Mouse (Mus musculus): Measurements from ENCODE around the gene Psme3.

Gene Psme3

GRCm38 (mm10) chr11:101353436-101353835 lies 37.4 kb downstream of the Psme3 start:
- no peak for DNase-seq (ENCODE audit: low read depth)

DNA sequence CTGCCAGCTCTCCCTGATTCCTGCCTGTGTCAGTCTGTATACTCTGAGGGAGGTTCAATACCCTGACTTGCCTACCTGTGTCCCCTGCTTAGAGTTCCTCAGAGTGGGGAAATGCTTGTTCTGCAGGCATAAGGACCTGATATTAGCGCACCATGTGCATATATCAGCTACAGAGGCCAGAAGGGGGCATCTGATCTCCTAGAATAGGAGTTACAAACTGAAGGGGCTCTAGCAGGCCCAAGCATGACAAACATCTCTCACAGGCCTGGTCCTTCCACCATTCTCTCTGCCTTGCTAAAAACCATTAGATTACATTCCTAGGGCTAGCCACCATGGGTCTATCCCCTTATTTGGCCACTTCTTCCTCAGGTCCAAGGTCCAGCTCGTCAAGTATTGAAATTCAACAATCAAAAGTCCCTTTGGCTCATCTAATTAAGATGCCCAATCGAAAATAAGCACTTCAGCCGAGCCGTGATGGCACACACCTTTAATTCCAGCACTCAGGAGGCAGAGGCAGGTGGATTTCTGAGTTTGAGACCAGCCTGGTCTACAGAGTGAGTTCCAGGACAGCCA lies 38.5 kb downstream of the Psme3 start:
- DNase-seq (ENCODE audit: low read depth), result no peak

- DNase-seq (ENCODE audit: low read depth), result no peak
Measured at GRCm38 (mm10) chr11:101355916-101356315, 39.9 kb downstream of the Psme3 start.

DNA sequence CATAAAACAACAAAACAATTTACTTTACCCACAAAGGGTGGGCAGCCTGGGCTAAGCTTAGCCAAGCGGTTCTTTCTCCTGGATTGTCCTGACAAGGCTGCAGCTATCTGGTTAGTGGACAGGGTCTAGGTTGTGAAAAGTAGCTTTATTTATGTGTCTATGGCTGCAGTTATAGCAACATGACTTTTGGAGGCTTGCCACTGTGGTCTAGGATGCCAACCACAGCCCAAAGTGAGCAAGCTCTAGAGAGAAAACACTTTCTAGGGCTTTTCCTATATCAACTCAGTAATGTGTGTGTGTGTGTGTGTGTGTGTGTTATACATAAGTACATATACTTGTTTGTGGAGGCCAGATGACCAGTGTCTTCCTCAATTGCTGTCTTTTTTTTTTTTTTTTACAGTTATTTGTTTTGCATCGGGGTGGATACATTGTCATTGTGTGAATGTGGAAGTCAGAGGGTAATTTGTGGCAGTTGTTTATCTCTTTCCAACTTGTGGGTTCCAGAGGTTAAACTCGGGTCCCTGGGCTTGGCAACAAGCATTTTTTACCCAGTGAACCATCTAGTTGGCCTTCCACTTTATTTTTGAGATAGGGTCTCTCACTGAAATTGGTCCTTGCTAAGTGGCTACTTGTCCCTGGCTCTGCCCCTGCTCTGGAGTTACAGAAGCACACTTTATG lies 41.6 kb downstream of the Psme3 start:
- peak; percentile 17 for DNase-seq (ENCODE audit: low read depth)

DNA sequence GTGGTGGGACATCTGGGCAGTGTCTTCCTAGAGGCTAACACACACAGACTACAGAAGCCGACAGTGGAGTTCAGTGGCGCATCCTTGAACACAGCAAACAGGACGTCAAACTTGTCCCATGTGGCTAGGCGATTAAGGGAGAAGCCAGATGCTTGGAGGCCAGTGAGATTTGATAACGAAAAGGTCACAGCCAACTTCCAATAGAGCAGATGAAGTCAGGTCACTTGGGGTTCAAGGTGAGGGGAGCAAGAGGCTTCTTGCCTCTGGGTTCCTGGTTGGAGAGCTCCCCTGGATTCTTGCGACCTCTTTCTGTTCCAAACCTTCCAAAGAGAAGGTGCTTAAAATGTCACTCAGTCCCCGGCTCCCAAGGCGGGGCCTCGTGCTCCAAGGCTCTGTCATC lies 43.8 kb downstream of the Psme3 start:
- no peak for DNase-seq (ENCODE audit: low read depth)

DNA sequence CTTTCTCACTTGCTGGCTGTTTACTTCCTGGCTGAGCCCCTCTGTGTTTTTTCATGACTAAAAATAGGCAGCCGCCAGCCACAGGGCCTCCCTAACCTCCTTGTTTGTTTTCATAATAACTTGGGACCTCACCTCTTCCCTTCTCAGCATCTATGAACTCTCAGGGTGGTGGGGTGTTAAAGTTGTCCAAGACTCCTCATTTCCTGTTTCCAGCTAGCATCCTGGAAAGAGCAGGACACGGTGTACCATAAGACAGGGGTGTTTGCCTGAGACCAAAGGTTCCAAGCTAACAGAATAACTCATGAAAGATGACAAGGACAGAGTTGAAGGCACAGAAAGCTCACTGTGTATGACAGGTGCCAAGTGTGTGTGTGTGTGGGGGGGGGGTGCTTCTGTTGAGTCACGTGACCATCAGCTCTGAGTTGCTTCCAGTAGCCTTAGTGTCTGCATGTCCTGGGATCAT lies 44.7 kb downstream of the Psme3 start:
- no peak for DNase-seq (ENCODE audit: low read depth)

DNA sequence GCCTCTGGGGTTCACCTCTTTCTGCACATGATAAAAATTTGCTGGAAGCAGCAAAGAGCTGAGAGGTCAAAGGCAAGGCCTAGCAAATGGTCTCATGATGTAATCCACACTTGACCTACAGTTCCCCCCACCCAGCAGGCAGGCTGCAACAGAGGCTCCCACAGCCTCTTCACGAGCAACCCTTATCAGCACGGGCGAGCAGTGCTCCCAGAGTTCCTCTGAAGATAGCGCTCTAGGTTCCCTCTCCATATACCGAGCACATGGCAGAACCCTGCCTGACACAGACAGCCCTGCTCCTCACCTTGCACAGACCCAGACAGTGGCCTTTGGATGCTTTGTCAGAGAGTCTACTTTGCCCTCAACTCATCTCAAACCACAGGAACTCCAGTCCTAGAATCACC lies 48.5 kb downstream of the Psme3 start:
- DNase-seq (ENCODE audit: low read depth), result no peak

DNA sequence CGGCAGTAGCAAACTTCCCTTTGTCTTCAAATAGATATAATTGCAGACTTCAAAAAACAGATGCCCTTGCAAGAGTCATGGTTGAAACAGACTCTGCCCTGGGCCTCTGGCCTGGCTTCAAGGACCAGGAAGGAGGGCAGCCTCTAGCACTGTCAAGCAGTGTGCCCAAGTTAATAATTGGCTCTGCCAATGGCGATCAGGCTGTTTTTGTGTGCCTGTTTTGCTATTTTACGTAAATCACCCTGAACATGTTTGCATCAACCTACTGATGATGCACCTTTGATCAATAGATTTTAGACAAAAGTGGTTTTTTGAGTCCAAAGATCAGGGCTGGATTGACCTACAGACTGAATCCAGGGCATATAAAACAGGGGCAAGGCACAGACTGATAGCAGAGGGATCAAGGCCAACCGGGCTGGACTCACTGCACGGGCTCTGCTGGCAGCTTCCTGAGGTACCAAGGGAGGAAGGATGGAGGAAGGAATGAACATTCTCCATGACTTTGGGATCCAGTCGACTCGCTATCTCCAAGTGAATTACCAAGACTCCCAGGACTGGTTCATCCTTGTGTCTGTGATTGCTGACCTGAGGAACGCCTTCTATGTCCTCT lies 51.4 kb downstream of the Psme3 start, which contains the start of gene G6pc:
Gene G6pc (plus strand): TSS at position 236 of the 610 bp plus-strand sequence.
- no peak for DNase-seq (ENCODE audit: low read depth)

DNA sequence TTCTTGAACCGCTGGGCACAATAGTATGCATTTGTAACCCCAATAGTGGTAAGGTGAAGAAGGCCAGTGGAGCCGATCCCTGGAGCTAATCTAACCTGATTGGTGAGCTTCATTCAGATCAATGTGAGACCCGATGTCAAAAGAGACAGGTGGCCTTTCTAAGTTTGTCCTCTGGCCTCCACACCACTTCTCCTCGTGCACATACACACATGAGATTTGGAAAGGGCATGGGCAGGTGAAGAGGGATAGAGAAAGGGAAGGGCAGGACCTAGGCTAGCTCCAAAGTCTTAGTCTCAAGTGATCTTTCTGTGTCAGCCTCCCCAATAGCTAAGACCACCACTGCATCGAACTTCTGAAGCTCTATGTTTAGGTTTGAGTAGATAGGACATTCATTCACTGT lies 54.1 kb downstream of the Psme3 start:
- no peak for DNase-seq (ENCODE audit: low read depth)

All from fibroblast of lung, adult 2 months (primary cell).